Mouse (Mus musculus) mesoderm, embryonic 11.5 days (tissue): ENCODE data around the gene Omg.
A peak's percentile ranks its signal among the peaks of the same experiment; 100 is the strongest.

Source experiments
- DNase-seq: peaks from one replicate; pipeline ENCODE4 v3.0.0-alpha.2; 2012; ENCODE audit warnings: low read depth, low spot score

Omg gene

GRCm38 (mm10) chr11:79515798-79516197, 11.9 kb upstream of the Omg start:
- DNase-seq: no peak

GRCm38 (mm10) chr11:79515331-79515730, 11.4 kb upstream of the Omg start:
- no peak for DNase-seq

- no peak for DNase-seq
Measured at GRCm38 (mm10) chr11:79511970-79512369, 8.1 kb upstream of the Omg start.

- DNase-seq: no peak
Measured at GRCm38 (mm10) chr11:79504506-79504905, 622 bp upstream of the Omg start.

GRCm38 (mm10) chr11:79502917-79503316, 967 bp downstream of the Omg start:
- DNase-seq: no peak

GRCm38 (mm10) chr11:79494976-79495800, 8.7 kb downstream of the Omg start:
- no peak for DNase-seq

GRCm38 (mm10) chr11:79484721-79485120, 19.2 kb downstream of the Omg start:
- no peak for DNase-seq

- no peak for DNase-seq
Measured at GRCm38 (mm10) chr11:79483876-79484528, 19.9 kb downstream of the Omg start.

- DNase-seq: no peak
Measured at GRCm38 (mm10) chr11:79483392-79483791, 20.5 kb downstream of the Omg start.

GRCm38 (mm10) chr11:79468097-79468496, 35.8 kb downstream of the Omg start:
- DNase-seq: no peak

- peak; percentile 4 for DNase-seq
Measured at GRCm38 (mm10) chr11:79460756-79461450, 43.0 kb downstream of the Omg start.

- no peak for DNase-seq
Measured at GRCm38 (mm10) chr11:79459846-79460245, 44.0 kb downstream of the Omg start.

- DNase-seq: no peak
Measured at GRCm38 (mm10) chr11:79457928-79458327, 46.0 kb downstream of the Omg start.

GRCm38 (mm10) chr11:79452966-79453365, 50.9 kb downstream of the Omg start:
- DNase-seq: no peak
